Mouse (Mus musculus) left cerebral cortex, adult 8-10 months (tissue): ENCODE measurements at regions not wholly inside any gene's neighbourhood (a gene's known extent, or its start where the extent isn't known, plus 50 kb on each side); places are given as distances from the start of the nearest gene placed in this dataset.
A peak's percentile ranks its signal among the peaks of the same experiment; 100 is the strongest.
"Not testable (repeated sequence)": the region's sequence is repeated elsewhere in the genome, so short reads cannot be mapped to it uniquely, and the experiment has no call there.

Experiments
- DNase-seq, 2 experiments: peaks; one replicate each; pipeline ENCODE4 v3.0.0; 2022; ENCODE audit warnings: low spot score in 2 of 2

- no peak for DNase-seq
Measured at GRCm38 (mm10) chr12:98144464-98144863, 114.8 kb downstream of the Galc start.

GRCm38 (mm10) chr12:98143170-98143569, 116.1 kb downstream of the Galc start:
- DNase-seq = no peak

GRCm38 (mm10) chr12:98139906-98140305, 119.4 kb downstream of the Galc start:
- DNase-seq = not testable (repeated sequence)

- DNase-seq = no peak
Measured at GRCm38 (mm10) chr12:98131276-98131675, 128.0 kb downstream of the Galc start.

GRCm38 (mm10) chr12:98123541-98123940, 135.7 kb downstream of the Galc start:
- no peak for DNase-seq

- no peak for DNase-seq
Measured at GRCm38 (mm10) chr12:98108039-98108438, 151.2 kb downstream of the Galc start.

- peak in 1 of 2 experiments; percentile 27 for DNase-seq
Measured at GRCm38 (mm10) chr12:98106789-98107684, 152.2 kb downstream of the Galc start.

GRCm38 (mm10) chr12:98106151-98106788, 153.0 kb downstream of the Galc start:
- DNase-seq = peak; percentile 38 to 90

GRCm38 (mm10) chr12:98105749-98106148, 153.5 kb downstream of the Galc start:
- no peak for DNase-seq

GRCm38 (mm10) chr12:98090171-98090570, 169.1 kb downstream of the Galc start:
- no peak for DNase-seq

GRCm38 (mm10) chr12:98078351-98078750, 180.9 kb downstream of the Galc start:
- DNase-seq = no peak

GRCm38 (mm10) chr12:98075580-98075979, 183.7 kb downstream of the Galc start:
- no peak for DNase-seq

GRCm38 (mm10) chr12:98069110-98069509, 190.1 kb downstream of the Galc start:
- DNase-seq = no peak

GRCm38 (mm10) chr12:98059419-98060180, 199.7 kb downstream of the Galc start:
- no peak for DNase-seq

- DNase-seq = no peak
Measured at GRCm38 (mm10) chr12:98058977-98059376, 200.3 kb downstream of the Galc start.

- DNase-seq = no peak
Measured at GRCm38 (mm10) chr12:98050934-98051333, 208.3 kb downstream of the Galc start.

- no peak for DNase-seq
Measured at GRCm38 (mm10) chr12:98050500-98050899, 208.8 kb downstream of the Galc start.

GRCm38 (mm10) chr12:98050057-98050456, 209.2 kb downstream of the Galc start:
- no peak for DNase-seq

GRCm38 (mm10) chr12:98047765-98048164, 211.5 kb downstream of the Galc start:
- DNase-seq = no peak

- peak in 1 of 2 experiments; percentile 46 for DNase-seq
Measured at GRCm38 (mm10) chr12:98046459-98047440, 212.5 kb downstream of the Galc start.
